Mouse (Mus musculus) lung, embryonic 16.5 days (tissue): ENCODE measurements around the gene Gmeb2. TPM values are rescaled to one million over a fixed set of nuclear protein-coding genes. Genes with fewer than 3 reads are reported as not detected.

Experiments used
- ATAC-seq: fragments of 200-750 bp; cut with Nextera tagmentation; 2 replicates; pipeline ENCODE4 v1.8.0; 2017; ENCODE audit warnings: low read depth, mild to moderate bottlenecking, moderate library complexity
- H3K27ac ChIP-seq: fragments of 300-500 bp; sonication (generic); 2 replicates; pipeline ENCODE4 v1.5.1; 2014; ENCODE audit warnings: mild to moderate bottlenecking, control low read depth, low read length
- H3K27me3 ChIP-seq: fragments of 300-500 bp; sonication (generic); 2 replicates; pipeline ENCODE4 v1.6.1; 2014; ENCODE audit warnings: low read depth, low read length, mixed read lengths; ENCODE audit not compliant: control insufficient read depth, insufficient read depth
- H3K36me3 ChIP-seq: fragments of 300-500 bp; sonication (generic); 2 replicates; pipeline ENCODE4 v1.6.1; 2014; ENCODE audit warnings: low read length; ENCODE audit not compliant: control insufficient read depth, insufficient read depth
- H3K4me1 ChIP-seq: fragments of 300-500 bp; sonication (generic); replicated peaks from 2 replicates; pipeline ENCODE4 v1.6.1; 2014; ENCODE audit warnings: low read length, mixed read lengths; ENCODE audit not compliant: control insufficient read depth, insufficient read depth
- H3K4me2 ChIP-seq: fragments of 300-500 bp; sonication (generic); 2 replicates; pipeline ENCODE4 v1.6.1; 2014; ENCODE audit warnings: low read depth, low read length, control low read depth
- H3K4me3 ChIP-seq: fragments of 300-500 bp; sonication (generic); 2 replicates; pipeline ENCODE4 v1.5.1; 2014; ENCODE audit warnings: mild to moderate bottlenecking, low read length, control low read depth
- H3K9ac ChIP-seq: fragments of 300-500 bp; sonication (generic); 2 replicates; pipeline ENCODE4 v1.6.1; 2014; ENCODE audit warnings: low read length, control low read depth
- H3K9me3 ChIP-seq: fragments of 300-500 bp; sonication (generic); 2 replicates; pipeline ENCODE4 v1.6.1; 2016; ENCODE audit warnings: low read length; ENCODE audit not compliant: control insufficient read depth
- WGBS: fragments of 180-500 bp; shearing (Covaris S2); extraction: QIAGEN DNeasy Blood & Tissue Kit; methylation state at CpG from one replicate; pipeline ENCODE4 v1.1.7; 2014; 5-methylcytosine and 5-hydroxymethylcytosine counted together
- polyA plus RNA-seq: library from polyadenylated mRNA; unstranded; fragments of >200 nt; fragmentation: Nextera tagmentation; extraction: Ambion mirVana; gene quantifications from 2 replicates; pipeline ENCODE4 v1.2.1, GENCODE M21; 2015

Gene Gmeb2
- polyA plus RNA-seq, 1 experiment from 2014 or later: 14.3 TPM

DNA sequence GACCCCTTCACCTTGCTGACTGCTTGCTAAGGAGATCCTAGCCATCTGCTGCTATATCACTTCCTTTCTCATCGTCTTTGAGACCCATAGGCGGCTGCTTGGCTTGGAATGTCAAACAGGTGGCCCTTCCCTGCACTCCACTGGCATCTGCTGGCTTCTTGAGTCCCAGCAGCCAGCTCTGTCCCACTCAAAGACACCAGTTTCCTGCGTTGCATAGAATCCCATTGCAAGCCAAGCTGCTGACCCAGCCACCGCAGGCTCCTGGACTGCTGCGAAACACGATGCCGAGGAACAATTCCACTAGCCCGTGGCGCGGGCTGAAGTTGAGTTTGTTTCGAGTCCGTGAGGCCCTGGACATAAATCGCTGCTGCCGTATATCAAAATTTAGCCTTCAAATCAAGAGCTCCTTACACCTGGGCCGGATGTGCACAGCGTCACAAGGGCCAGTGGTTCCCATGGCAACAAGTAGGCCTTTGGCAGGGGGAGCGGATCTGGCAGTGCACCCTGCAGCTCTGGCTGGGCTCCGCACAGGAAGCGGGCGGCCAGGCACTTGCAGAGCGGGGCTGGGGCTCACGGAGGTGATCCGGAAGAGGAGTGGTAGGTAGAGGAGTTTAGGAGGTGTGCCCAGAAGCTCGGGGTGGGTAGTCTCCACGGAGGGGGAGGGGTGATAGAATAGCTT, 68.2 kb downstream of the Gmeb2 start, which contains the start of gene Fndc11:
Fndc11 (plus strand) TSS at position 476 of the 679 bp plus-strand sequence.
- Histone ChIP-seq H3K4me1 (peaks cover 17% of the 10 kb centered on the region), H3K4me2 (peak within 1 kb of the TSS; percentile 65), H3K9ac (peak within 1 kb of the TSS; percentile 51), H3K27ac (peak within 1 kb of the TSS; percentile 98), H3K4me3 (peak within 1 kb of the TSS; percentile 44), H3K27me3 (no peaks in the 10 kb centered on the region), H3K36me3 (no peaks in the 10 kb centered on the region), H3K9me3 (no peaks in the 10 kb centered on the region)
- peak; percentile 98 for ATAC-seq
- 1% methylated on average over 25 of the region's 25 CpGs for WGBS

- Histone ChIP-seq H3K36me3 (no peaks in the 10 kb centered on the region), H3K27me3 (peaks cover under 1% of the 10 kb centered on the region; the same call in 1 of the 2 replicates), H3K4me1 (peaks cover 17% of the 10 kb centered on the region), H3K4me2 (peak overlapping the region; percentile 65), H3K9ac (peak overlapping the region; percentile 51), H3K27ac (peak overlapping the region; percentile 98), H3K9me3 (no peaks in the 10 kb centered on the region), H3K4me3 (no peak overlapping the region; the same call in 1 of the 2 replicates)
- ATAC-seq: no peak
- WGBS: 45% methylated on average over 5 of the region's 5 CpGs
Measured at GRCm38 (mm10) chr2:181218881-181219485, 68.9 kb downstream of the Gmeb2 start.

DNA sequence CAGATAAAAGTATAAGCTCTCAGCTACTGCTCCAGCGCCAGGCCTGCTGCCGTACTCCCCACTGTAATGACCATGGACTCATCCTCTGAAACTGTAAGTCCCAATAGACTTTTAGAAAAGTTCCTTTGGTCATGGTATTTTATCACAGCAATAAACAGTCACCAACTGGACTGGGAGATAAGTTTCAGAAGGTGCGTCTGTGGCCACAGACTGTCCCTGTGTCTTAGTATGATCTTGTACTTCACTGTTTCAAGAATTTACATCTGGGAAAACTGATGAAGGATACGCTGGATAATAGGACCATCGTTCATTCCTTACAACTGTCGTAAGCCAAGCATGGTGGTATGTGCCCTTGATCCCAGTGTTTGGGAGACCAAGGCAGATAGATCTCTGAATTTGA, 71.8 kb downstream of the Gmeb2 start:
- no peak overlapping the region for H3K4me3 ChIP-seq
- no peak for ATAC-seq
- no peaks in the 10 kb centered on the region for H3K36me3 ChIP-seq
- peaks cover 26% of the 10 kb centered on the region for H3K27me3 ChIP-seq
- 79% methylated on average over 6 of the region's 6 CpGs for WGBS
- H3K9ac ChIP-seq: no peak overlapping the region
- H3K27ac ChIP-seq: no peak overlapping the region
- H3K4me2 ChIP-seq: no peak overlapping the region
- H3K4me1 ChIP-seq: peaks cover 28% of the 10 kb centered on the region
- H3K9me3 ChIP-seq: no peaks in the 10 kb centered on the region

DNA sequence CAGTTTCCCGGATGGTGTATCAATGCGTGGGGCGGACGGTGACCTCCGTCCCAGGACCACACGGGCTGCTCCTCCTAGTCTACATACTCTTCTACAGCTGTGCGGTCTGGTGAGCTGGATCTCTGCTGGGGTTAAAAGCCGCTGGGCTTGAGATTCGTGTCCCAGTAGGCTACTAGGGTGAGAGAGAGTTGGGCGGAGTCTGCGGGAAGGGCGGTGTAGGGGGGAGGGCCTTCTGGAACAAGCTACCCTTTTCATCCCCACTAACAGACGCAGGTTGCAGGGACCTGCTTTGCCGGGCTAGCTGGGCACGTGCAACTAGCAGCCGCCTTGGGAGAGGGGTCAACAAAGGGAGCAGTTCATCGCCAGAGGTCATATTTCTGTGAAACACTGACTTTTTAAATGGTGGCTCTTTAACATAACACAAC, 74.8 kb downstream of the Gmeb2 start, which contains the start of gene Srms:
Srms (minus strand) TSS at position 165 of the 425 bp plus-strand sequence.
- Histone ChIP-seq H3K4me2 (peak within 1 kb of the TSS; percentile 69), H3K4me1 (peaks cover 12% of the 10 kb centered on the region; the same call in 1 of the 2 replicates), H3K27ac (no peak within 1 kb of the TSS), H3K4me3 (peak within 1 kb of the TSS; percentile 39), H3K36me3 (no peaks in the 10 kb centered on the region), H3K27me3 (peaks cover 26% of the 10 kb centered on the region), H3K9ac (peak within 1 kb of the TSS; percentile 60), H3K9me3 (no peaks in the 10 kb centered on the region)
- under 1% methylated on average over 17 of the region's 17 CpGs for WGBS
- ATAC-seq: peak; percentile 79

- ATAC-seq: peak; percentile 41; the same call in 1 of the 2 replicates
- peaks cover 12% of the 10 kb centered on the region; the same call in 1 of the 2 replicates for H3K4me1 ChIP-seq
- 3% methylated on average over 34 of the region's 34 CpGs for WGBS
- peaks cover 26% of the 10 kb centered on the region for H3K27me3 ChIP-seq
- no peaks in the 10 kb centered on the region for H3K9me3 ChIP-seq
- peak overlapping the region; percentile 60 for H3K9ac ChIP-seq
- H3K4me3 ChIP-seq: peak overlapping the region; percentile 39
- no peak overlapping the region for H3K27ac ChIP-seq
- H3K4me2 ChIP-seq: peak overlapping the region; percentile 69
- H3K36me3 ChIP-seq: no peaks in the 10 kb centered on the region
Measured at GRCm38 (mm10) chr2:181212389-181213020, 75.3 kb downstream of the Gmeb2 start.

GRCm38 (mm10) chr2:181206118-181206517, 81.7 kb downstream of the Gmeb2 start:
- WGBS: 61% methylated on average over 9 of the region's 9 CpGs
- Histone ChIP-seq H3K4me2 (no peak overlapping the region), H3K4me3 (no peak overlapping the region), H3K9me3 (no peaks in the 10 kb centered on the region), H3K9ac (no peak overlapping the region), H3K27ac (no peak overlapping the region), H3K27me3 (no peaks in the 10 kb centered on the region), H3K36me3 (no peaks in the 10 kb centered on the region), H3K4me1 (no peaks in the 10 kb centered on the region)
- no peak for ATAC-seq

DNA sequence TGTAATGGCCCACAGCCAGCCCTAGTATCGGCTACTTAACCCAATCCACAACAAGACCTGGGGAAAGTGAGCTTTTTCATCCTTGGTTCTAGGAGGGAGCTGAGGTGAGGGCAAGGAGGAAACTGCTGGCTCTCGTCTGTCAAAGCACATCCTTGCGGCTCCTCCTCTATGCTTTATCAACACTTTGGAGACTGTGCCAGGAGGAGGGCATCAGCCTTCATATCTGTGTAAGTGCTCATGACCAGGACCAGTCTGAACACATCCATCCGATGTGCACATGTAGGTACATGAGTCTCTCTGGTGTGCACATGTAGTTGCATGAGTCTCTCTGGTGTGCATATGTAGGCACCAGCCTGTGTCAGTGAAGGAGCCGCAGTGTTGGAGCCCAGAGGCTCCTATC, 82.2 kb downstream of the Gmeb2 start:
- no peak for ATAC-seq
- Histone ChIP-seq H3K4me1 (no peaks in the 10 kb centered on the region), H3K9ac (no peak overlapping the region), H3K27ac (no peak overlapping the region), H3K4me3 (no peak overlapping the region), H3K4me2 (no peak overlapping the region), H3K9me3 (no peaks in the 10 kb centered on the region), H3K27me3 (no peaks in the 10 kb centered on the region), H3K36me3 (no peaks in the 10 kb centered on the region)
- WGBS: 78% methylated on average over 5 of the region's 5 CpGs

DNA sequence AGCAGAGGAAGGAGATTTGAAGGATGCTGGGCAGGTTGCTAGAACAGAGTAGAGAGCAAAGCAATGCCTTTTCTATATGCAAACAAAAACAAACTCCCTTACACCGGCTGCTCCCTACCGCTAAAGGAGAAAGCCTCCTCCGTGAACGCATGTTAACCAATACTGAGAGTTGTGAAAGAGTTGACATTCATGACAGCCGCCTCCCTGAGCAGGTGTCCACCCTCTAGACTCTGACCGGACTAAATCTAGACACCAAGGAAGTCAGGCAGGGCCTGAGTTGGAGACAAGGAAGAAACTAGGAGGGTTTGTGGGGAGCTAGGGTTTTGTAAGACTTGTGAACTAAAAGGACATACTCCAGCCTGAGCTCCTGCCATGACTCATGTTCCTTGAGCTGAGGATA, 84.9 kb downstream of the Gmeb2 start:
- WGBS: 71% methylated on average over 6 of the region's 6 CpGs
- no peak overlapping the region for H3K9ac ChIP-seq
- no peak for ATAC-seq
- H3K27ac ChIP-seq: no peak overlapping the region
- no peaks in the 10 kb centered on the region for H3K9me3 ChIP-seq
- H3K36me3 ChIP-seq: no peaks in the 10 kb centered on the region
- H3K4me1 ChIP-seq: no peaks in the 10 kb centered on the region
- no peak overlapping the region for H3K4me3 ChIP-seq
- H3K27me3 ChIP-seq: no peaks in the 10 kb centered on the region
- no peak overlapping the region for H3K4me2 ChIP-seq

DNA sequence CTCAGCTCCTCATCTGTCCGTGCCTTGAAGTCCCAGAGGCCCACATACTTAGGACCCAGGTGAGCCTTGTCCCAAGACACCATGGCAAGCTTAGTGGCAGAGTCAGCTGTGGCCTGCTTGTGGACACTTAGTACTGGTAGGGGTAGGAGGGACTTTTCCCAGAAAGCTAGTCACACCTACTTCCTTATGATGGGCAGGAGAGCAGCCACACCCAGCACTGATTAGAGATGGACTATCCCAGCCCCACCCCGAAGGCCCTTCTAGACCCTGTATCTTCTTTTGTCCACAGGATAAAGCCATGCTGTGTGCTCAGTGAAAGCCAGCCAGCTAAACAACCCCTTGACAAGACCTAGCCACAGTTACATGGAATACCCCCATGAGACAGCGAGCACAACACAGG, 85.4 kb downstream of the Gmeb2 start, which contains the start of gene Ptk6:
Ptk6 (minus strand) TSS at position 368 of the 400 bp plus-strand sequence.
- H3K36me3 ChIP-seq: no peaks in the 10 kb centered on the region
- H3K4me3 ChIP-seq: no peak within 1 kb of the TSS
- 80% methylated on average over 3 of the region's 3 CpGs for WGBS
- no peak for ATAC-seq
- H3K4me1 ChIP-seq: no peaks in the 10 kb centered on the region
- no peak within 1 kb of the TSS for H3K4me2 ChIP-seq
- no peaks in the 10 kb centered on the region for H3K27me3 ChIP-seq
- H3K27ac ChIP-seq: no peak within 1 kb of the TSS
- no peak within 1 kb of the TSS for H3K9ac ChIP-seq
- H3K9me3 ChIP-seq: no peaks in the 10 kb centered on the region
